Mouse (Mus musculus) cerebellum, adult 2 months (tissue): ENCODE results near the gene Mamdc2.

Experiments
- CTCF ChIP-seq: fragments of 200-500 bp; IDR thresholded peaks from 2 replicates; pipeline ENCODE4 v1.5.1; 2011; ENCODE audit warnings: low read depth, mild to moderate bottlenecking, control low read depth, low read length, moderate library complexity, borderline replicate concordance; ENCODE audit not compliant: insufficient read depth
- POLR2A ChIP-seq: fragments of 200-500 bp; IDR thresholded peaks from 2 replicates; pipeline ENCODE4 v1.6.1; 2011; ENCODE audit warnings: low read length, control low read depth, borderline replicate concordance; ENCODE audit not compliant: insufficient read depth

DNA sequence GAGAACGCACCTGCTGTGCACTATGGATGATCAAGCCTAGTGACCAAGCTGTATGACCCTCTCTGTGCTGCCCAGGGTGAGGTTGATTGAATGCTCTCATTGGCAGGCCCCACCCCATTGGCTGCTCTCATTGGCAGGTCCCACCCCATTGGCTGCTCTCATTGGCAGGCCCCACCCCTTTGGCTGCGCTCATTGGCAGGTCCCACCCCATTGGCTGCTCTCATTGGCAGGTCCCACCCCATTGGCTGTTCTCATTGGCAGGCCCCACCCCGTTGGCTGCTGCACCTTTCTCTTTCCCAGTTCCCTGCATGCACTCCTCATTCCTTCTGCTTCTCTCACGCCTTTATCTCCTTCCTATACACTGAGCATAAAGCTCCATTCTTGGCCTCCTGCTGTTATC is 12.5 kb downstream of the Mamdc2 start:
- TF ChIP-seq CTCF: no peak
- TF ChIP-seq POLR2A: no peak
